Mouse (Mus musculus): ENCODE measurements around the gene Cops4.

GRCm38 (mm10) chr5:100519027-100519411 is 910 bp downstream of the Cops4 start:
- no peak for TF ChIP-seq CTCF (IDR thresholded peaks at IDR 0.05; ENCODE audit: borderline replicate concordance, extremely low read depth, insufficient read depth, insufficient read length)
- no peak for TF ChIP-seq POLR2A (IDR thresholded peaks at IDR 0.05; ENCODE audit: borderline replicate concordance, extremely low read depth, insufficient read depth, insufficient read length, poor library complexity, severe bottlenecking)
